Mouse (Mus musculus) lung, embryonic 15.5 days (tissue): ENCODE measurements around the gene Lbx2. TPM values are rescaled to one million over a fixed set of nuclear protein-coding genes. Genes with fewer than 3 reads are reported as not detected.

Experiments used
- ATAC-seq: fragments of 200-750 bp; cut with Nextera tagmentation; 2 replicates; pipeline ENCODE4 v1.8.0; 2017; ENCODE audit warnings: moderate number of reproducible peaks, borderline replicate concordance; ENCODE audit not compliant: low FRiP score, low TSS enrichment; ENCODE audit errors: extremely low read depth
- H3K27ac ChIP-seq: fragments of 300-500 bp; sonication (generic); 2 replicates; pipeline ENCODE4 v1.5.1; 2015; ENCODE audit warnings: moderate library complexity, mild to moderate bottlenecking, inconsistent platforms
- H3K27me3 ChIP-seq: fragments of 300-500 bp; sonication (generic); 2 replicates; pipeline ENCODE4 v1.6.1; 2015; ENCODE audit warnings: inconsistent platforms
- H3K36me3 ChIP-seq: fragments of 300-500 bp; sonication (generic); 2 replicates; pipeline ENCODE4 v1.6.1; 2015; ENCODE audit warnings: inconsistent platforms
- H3K4me1 ChIP-seq: fragments of 300-500 bp; sonication (generic); 2 replicates; pipeline ENCODE4 v1.6.1; 2015; ENCODE audit warnings: inconsistent platforms
- H3K4me2 ChIP-seq: fragments of 300-500 bp; sonication (generic); 2 replicates; pipeline ENCODE4 v1.6.1; 2015; ENCODE audit warnings: inconsistent platforms, mild to moderate bottlenecking, moderate library complexity
- H3K4me3 ChIP-seq: fragments of 300-500 bp; sonication (generic); 2 replicates; pipeline ENCODE4 v1.5.1; 2015; ENCODE audit warnings: mild to moderate bottlenecking, inconsistent platforms
- H3K9ac ChIP-seq: fragments of 300-500 bp; sonication (generic); 2 replicates; pipeline ENCODE4 v1.6.1; 2015; ENCODE audit warnings: inconsistent platforms
- H3K9me3 ChIP-seq: fragments of 300-500 bp; sonication (generic); 2 replicates; pipeline ENCODE4 v1.6.1; 2016; ENCODE audit warnings: inconsistent platforms
- WGBS: fragments of 180-500 bp; shearing (Covaris S2); methylation state at CpG from one replicate; pipeline ENCODE4 v1.1.7; 2015; 5-methylcytosine and 5-hydroxymethylcytosine counted together
- polyA plus RNA-seq: library from polyadenylated mRNA; unstranded; fragments of >200 nt; fragmentation: Nextera tagmentation; extraction: Ambion mirVana; gene quantifications from 2 replicates; pipeline ENCODE4 v1.2.1, GENCODE M21; 2015

Gene Lbx2
- polyA plus RNA-seq, 1 experiment from 2014 or later = 0.31 TPM

GRCm38 (mm10) chr6:83077630-83078323 is 8.4 kb upstream of the Lbx2 start, which contains the start of gene Pcgf1:
Gene Pcgf1, plus strand, starts transcription at chr6:83077869.
- Histone ChIP-seq H3K4me2 (peak within 1 kb of the TSS; percentile 97), H3K4me1 (peaks cover 14% of the 10 kb centered on the region), H3K36me3 (peaks cover 15% of the 10 kb centered on the region), H3K9ac (peak within 1 kb of the TSS; percentile 88), H3K4me3 (peak within 1 kb of the TSS; percentile 79), H3K27me3 (peaks cover 48% of the 10 kb centered on the region), H3K27ac (peak within 1 kb of the TSS; percentile 86), H3K9me3 (no peaks in the 10 kb centered on the region)
- WGBS = under 1% methylated on average over 54 of the region's 54 CpGs
- ATAC-seq = peak; percentile 62; the same call in 1 of the 2 replicates

GRCm38 (mm10) chr6:83078324-83078858 is 7.8 kb upstream of the Lbx2 start:
- peak; percentile 93 for ATAC-seq
- Histone ChIP-seq H3K36me3 (peaks cover 15% of the 10 kb centered on the region), H3K4me1 (peaks cover 14% of the 10 kb centered on the region), H3K27me3 (peaks cover 48% of the 10 kb centered on the region), H3K9ac (peak overlapping the region; percentile 88), H3K27ac (peak overlapping the region; percentile 86), H3K9me3 (no peaks in the 10 kb centered on the region), H3K4me2 (peak overlapping the region; percentile 97), H3K4me3 (peak overlapping the region; percentile 79)
- under 1% methylated on average over 46 of the region's 46 CpGs for WGBS

- H3K4me1 ChIP-seq = peaks cover 14% of the 10 kb centered on the region
- no peak overlapping the region for H3K4me2 ChIP-seq
- H3K36me3 ChIP-seq = peaks cover 15% of the 10 kb centered on the region
- ATAC-seq = no peak
- peaks cover 48% of the 10 kb centered on the region for H3K27me3 ChIP-seq
- H3K9ac ChIP-seq = no peak overlapping the region
- H3K4me3 ChIP-seq = no peak overlapping the region
- WGBS = 80% methylated on average over 5 of the region's 5 CpGs
- H3K27ac ChIP-seq = no peak overlapping the region
- no peaks in the 10 kb centered on the region for H3K9me3 ChIP-seq
These were observed 6.0 kb upstream of the Lbx2 start for GRCm38 (mm10) chr6:83080210-83080609.

- H3K27me3 ChIP-seq = peaks cover 62% of the 10 kb centered on the region
- no peak for ATAC-seq
These were observed 2.7 kb upstream of the Lbx2 start for GRCm38 (mm10) chr6:83083497-83083896.

DNA sequence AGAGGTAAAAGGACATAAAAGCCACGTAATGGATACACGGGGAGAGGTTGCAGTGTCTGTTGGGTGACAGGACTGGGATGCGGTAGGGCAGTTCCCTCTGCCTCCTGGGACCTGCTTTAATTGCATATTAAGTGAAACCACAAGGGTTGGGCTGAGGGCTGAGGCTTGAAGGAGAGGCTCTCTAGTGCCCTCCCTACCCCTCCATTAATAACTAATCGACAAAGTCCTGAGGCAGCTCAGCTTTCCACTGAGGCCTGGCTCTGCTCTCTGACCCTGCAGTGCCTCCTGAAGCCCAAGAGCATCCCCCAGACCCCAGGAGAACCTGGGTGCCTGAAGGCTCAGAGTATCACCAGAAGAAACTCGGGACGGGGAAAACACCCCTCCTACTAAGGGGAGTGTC is 1.7 kb upstream of the Lbx2 start:
- WGBS = 6% methylated on average over 6 of the region's 6 CpGs
- ATAC-seq = no peak

More at GRCm38 (mm10) chr6:83083497-83083896, 2.7 kb upstream of the Lbx2 start:
- WGBS = 20% methylated on average over 5 of the region's 5 CpGs
- Histone ChIP-seq H3K27ac (no peak overlapping the region), H3K4me3 (no peak overlapping the region), H3K36me3 (peaks cover 15% of the 10 kb centered on the region), H3K4me1 (peaks cover 24% of the 10 kb centered on the region), H3K9ac (no peak overlapping the region), H3K9me3 (no peaks in the 10 kb centered on the region), H3K4me2 (no peak overlapping the region)

GRCm38 (mm10) chr6:83087205-83087925 is 1.2 kb downstream of the Lbx2 start:
- Histone ChIP-seq H3K4me3 (peak overlapping the region; percentile 32), H3K4me2 (peak overlapping the region; percentile 51), H3K27ac (no peak overlapping the region), H3K9me3 (no peaks in the 10 kb centered on the region), H3K9ac (no peak overlapping the region; the same call in 1 of the 2 replicates), H3K4me1 (peaks cover 16% of the 10 kb centered on the region), H3K36me3 (no peaks in the 10 kb centered on the region), H3K27me3 (peaks cover 78% of the 10 kb centered on the region)
- 2% methylated on average over 47 of the region's 47 CpGs for WGBS
- ATAC-seq = no peak

More for the DNA sequence above, 1.7 kb upstream of the Lbx2 start:
- Histone ChIP-seq H3K4me3 (no peak overlapping the region), H3K27me3 (peaks cover 70% of the 10 kb centered on the region), H3K9me3 (no peaks in the 10 kb centered on the region), H3K9ac (no peak overlapping the region), H3K4me2 (no peak overlapping the region), H3K36me3 (peaks cover 15% of the 10 kb centered on the region), H3K27ac (no peak overlapping the region), H3K4me1 (peaks cover 17% of the 10 kb centered on the region)

GRCm38 (mm10) chr6:83087926-83088260 is 1.7 kb downstream of the Lbx2 start:
- Histone ChIP-seq H3K4me2 (peak overlapping the region; percentile 51), H3K27ac (no peak overlapping the region), H3K4me3 (peak overlapping the region; percentile 32), H3K27me3 (peaks cover 73% of the 10 kb centered on the region), H3K4me1 (peaks cover 19% of the 10 kb centered on the region), H3K9ac (no peak overlapping the region; the same call in 1 of the 2 replicates), H3K9me3 (no peaks in the 10 kb centered on the region), H3K36me3 (no peaks in the 10 kb centered on the region)
- ATAC-seq = no peak
- 12% methylated on average over 9 of the region's 9 CpGs for WGBS

GRCm38 (mm10) chr6:83092416-83093127 is 6.4 kb downstream of the Lbx2 start:
- 25% methylated on average over 6 of the region's 6 CpGs for WGBS
- Histone ChIP-seq H3K27ac (peak overlapping the region; percentile 57; the same call in 1 of the 2 replicates), H3K36me3 (no peaks in the 10 kb centered on the region), H3K27me3 (peaks cover 26% of the 10 kb centered on the region), H3K9me3 (no peaks in the 10 kb centered on the region), H3K4me2 (no peak overlapping the region), H3K4me3 (no peak overlapping the region), H3K4me1 (peaks cover 10% of the 10 kb centered on the region), H3K9ac (no peak overlapping the region)
- peak; percentile 53; the same call in 1 of the 2 replicates for ATAC-seq

- H3K4me3 ChIP-seq = no peak overlapping the region
- 0 out of 2 replicates have a peak, but pooled peaks cover 6% of the 10 kb centered on the region for H3K4me1 ChIP-seq
- H3K36me3 ChIP-seq = no peaks in the 10 kb centered on the region
- ATAC-seq = no peak
- no peak overlapping the region for H3K4me2 ChIP-seq
- H3K27me3 ChIP-seq = no peaks in the 10 kb centered on the region; the same call in 1 of the 2 replicates
- no peaks in the 10 kb centered on the region for H3K9me3 ChIP-seq
- H3K9ac ChIP-seq = no peak overlapping the region
- 41% methylated on average over 6 of the region's 6 CpGs for WGBS
- no peak overlapping the region for H3K27ac ChIP-seq
These were observed 9.8 kb downstream of the Lbx2 start for GRCm38 (mm10) chr6:83095968-83096367.

DNA sequence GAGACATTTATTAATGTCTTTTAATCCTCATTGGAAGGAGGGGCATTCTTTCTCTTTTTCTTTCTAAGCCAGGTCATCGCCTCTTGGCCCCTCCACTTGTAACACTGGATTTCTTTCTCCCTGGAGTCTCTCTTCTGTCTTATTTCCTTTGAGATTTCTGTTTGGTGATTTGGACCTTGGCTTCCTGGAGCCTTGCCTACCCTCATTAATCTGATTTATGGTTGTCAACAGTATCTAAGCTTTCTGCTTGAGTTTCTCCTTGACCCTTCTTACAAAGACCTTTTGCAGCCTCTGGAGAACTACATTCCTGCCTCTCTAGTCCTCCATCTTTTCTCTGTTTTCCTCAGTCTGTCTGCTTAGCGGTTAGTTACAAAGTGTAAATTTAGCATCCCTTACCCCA is 12.2 kb downstream of the Lbx2 start:
- Histone ChIP-seq H3K4me1 (peaks cover 16% of the 10 kb centered on the region), H3K9me3 (no peaks in the 10 kb centered on the region), H3K36me3 (no peaks in the 10 kb centered on the region), H3K4me2 (no peak overlapping the region), H3K27ac (no peak overlapping the region), H3K27me3 (no peaks in the 10 kb centered on the region; the same call in 1 of the 2 replicates), H3K4me3 (no peak overlapping the region), H3K9ac (no peak overlapping the region)
- no peak for ATAC-seq
- 60% methylated on average over 2 of the region's 2 CpGs for WGBS

DNA sequence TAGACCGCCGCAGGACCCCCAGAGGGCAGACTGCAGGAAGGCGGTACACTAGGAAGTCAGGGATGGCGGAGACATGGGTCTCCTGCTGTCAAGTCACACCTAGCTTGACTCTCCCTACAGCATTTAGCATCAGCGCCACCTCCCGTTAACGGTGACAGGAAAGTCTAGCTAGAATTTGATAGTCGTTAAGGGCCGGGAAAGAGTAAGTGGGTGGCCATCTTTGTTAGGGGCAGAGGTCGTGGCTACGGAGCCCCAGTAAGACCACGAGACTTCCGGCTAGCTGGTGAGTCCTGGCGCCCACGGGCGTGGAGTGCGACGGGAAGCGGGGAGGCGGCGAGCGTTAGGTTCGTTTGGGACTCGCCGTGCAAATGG is 15.1 kb downstream of the Lbx2 start, which contains the start of the genes Ccdc142 and Gm42688:
Ccdc142 (plus strand) TSS at position 286 of the 372 bp plus-strand sequence.
Gm42688 (plus strand) TSS at position 302 of the 372 bp plus-strand sequence.
- no peaks in the 10 kb centered on the region for H3K9me3 ChIP-seq
- ATAC-seq = peak; percentile 78
- H3K27me3 ChIP-seq = no peaks in the 10 kb centered on the region; the same call in 1 of the 2 replicates
- H3K4me1 ChIP-seq = peaks cover 18% of the 10 kb centered on the region
- H3K9ac ChIP-seq = peak within 1 kb of the TSS; percentile 71
- peak within 1 kb of the TSS; percentile 97 for H3K4me2 ChIP-seq
- peak within 1 kb of the TSS; percentile 65 for H3K4me3 ChIP-seq
- WGBS = under 1% methylated on average over 25 of the region's 25 CpGs
- H3K36me3 ChIP-seq = 0 out of 2 replicates have a peak, but pooled peaks cover 3% of the 10 kb centered on the region
- peak within 1 kb of the TSS; percentile 81 for H3K27ac ChIP-seq
